Mouse (Mus musculus): Measurements from ENCODE around the gene F11.

- no peak for TF ChIP-seq CTCF (IDR thresholded peaks at IDR 0.05)
- no peak for TF ChIP-seq EP300 (IDR thresholded peaks at IDR 0.05)
Measured at GRCm38 (mm10) chr8:45264918-45265317, 3.1 kb upstream of the F11 start.

All from lung, postnatal 0 days (tissue).